Mouse (Mus musculus) gastrocnemius, adult 2 months (tissue): ENCODE results near the gene Bud31. TPM values are rescaled to one million over a fixed set of nuclear protein-coding genes. Genes with fewer than 3 reads are reported as not detected.
A peak's percentile ranks its signal among the peaks of the same experiment; 100 is the strongest.
"Not testable (repeated sequence)": the region's sequence is repeated elsewhere in the genome, so short reads cannot be mapped to it uniquely, and the experiment has no call there.

ENCODE experiments used
- DNase-seq: peaks from one replicate; pipeline ENCODE4 v3.0.0; 2022
- H3K27ac ChIP-seq: fragments of 200-600 bp; 2 replicates; pipeline ENCODE4 v1.8.1; 2022; ENCODE audit warnings: mild to moderate bottlenecking
- H3K4me3 ChIP-seq: fragments of 200-600 bp; 2 replicates; pipeline ENCODE4 v1.8.1; 2022; ENCODE audit warnings: mild to moderate bottlenecking, moderate library complexity
- CTCF ChIP-seq: fragments of 200-600 bp; IDR thresholded peaks from 2 replicates; pipeline ENCODE4 v1.8.1; 2022; ENCODE audit warnings: antibody characterized with exemption, mild to moderate bottlenecking, moderate library complexity
- intact Hi-C: fragments of 180-260 bp; cut with DNase I; formaldehyde crosslinking; loops from one replicate; pipeline ENCODE4 v1.15.1; 2025
- total RNA-seq, 2 experiments: library from RNA; stranded (reverse); gene quantifications; 2 replicates each; pipeline ENCODE4 v1.2.3; 2021

Bud31 gene
- total RNA-seq, 2 experiments from 2014 or later = 49.1 to 57.4 TPM

- H3K27ac ChIP-seq = peak overlapping the region; percentile 94
- peak overlapping the region; percentile 90 for H3K4me3 ChIP-seq
- peak; percentile 87 for DNase-seq
- TF ChIP-seq CTCF = no peak
- intact Hi-C loops = no loop called here
Observed at GRCm38 (mm10) chr5:145114606-145115473, 25.3 kb upstream of the Bud31 start.

- no peak for TF ChIP-seq CTCF
- Histone ChIP-seq H3K27ac (peak overlapping the region; percentile 94), H3K4me3 (peak overlapping the region; percentile 90)
- DNase-seq = no peak
- intact Hi-C loops = no loop called here
Observed at GRCm38 (mm10) chr5:145115736-145116135, 24.4 kb upstream of the Bud31 start.

DNA sequence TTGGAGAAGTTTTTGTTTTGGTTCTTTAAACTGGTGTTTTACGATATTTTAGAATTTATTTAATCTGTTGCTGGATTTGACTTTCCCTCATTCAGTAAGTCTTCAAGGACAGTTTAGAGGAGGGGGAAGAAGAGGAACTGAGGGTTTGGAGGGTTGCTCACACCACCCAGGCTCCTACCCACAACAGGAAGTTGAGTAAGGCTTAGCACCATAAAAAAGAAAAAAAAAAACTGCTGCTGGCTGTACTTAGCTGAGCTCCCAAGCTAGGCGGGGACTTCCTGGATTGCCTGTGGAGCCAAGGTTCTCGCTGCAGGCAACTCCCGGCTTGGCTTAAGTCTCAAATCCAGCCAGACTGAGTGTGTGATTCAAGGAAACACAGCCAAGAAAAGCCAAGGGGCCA, 23.8 kb upstream of the Bud31 start:
- peak overlapping the region; percentile 90 for H3K4me3 ChIP-seq
- DNase-seq = peak; percentile 73
- H3K27ac ChIP-seq = peak overlapping the region; percentile 94
- intact Hi-C loops = no loop called here
- no peak for TF ChIP-seq CTCF

DNA sequence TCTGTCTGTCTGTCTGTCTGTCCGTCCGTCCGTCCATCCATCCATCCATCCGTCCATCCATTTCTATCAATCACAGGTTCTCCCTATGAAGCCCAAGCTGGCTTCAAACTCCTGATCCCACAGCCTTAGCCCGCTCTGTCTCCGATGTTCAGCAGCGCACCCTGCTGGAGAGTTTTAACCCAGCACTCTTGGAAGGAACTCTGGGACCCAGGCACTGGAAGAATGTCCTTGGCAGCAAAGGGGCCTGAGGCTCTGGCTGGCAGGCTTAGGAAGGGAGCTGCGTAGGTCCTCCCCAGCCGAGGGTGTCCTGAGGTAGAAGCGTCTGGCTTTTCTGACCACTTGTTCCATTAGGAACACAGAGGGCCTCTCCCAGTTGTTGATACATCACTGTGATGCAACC, 23.2 kb upstream of the Bud31 start:
- TF ChIP-seq CTCF = peak; percentile 71
- peak overlapping the region; percentile 90 for H3K4me3 ChIP-seq
- intact Hi-C loops = no loop called here
- peak overlapping the region; percentile 94 for H3K27ac ChIP-seq
- peak; percentile 80 for DNase-seq

DNA sequence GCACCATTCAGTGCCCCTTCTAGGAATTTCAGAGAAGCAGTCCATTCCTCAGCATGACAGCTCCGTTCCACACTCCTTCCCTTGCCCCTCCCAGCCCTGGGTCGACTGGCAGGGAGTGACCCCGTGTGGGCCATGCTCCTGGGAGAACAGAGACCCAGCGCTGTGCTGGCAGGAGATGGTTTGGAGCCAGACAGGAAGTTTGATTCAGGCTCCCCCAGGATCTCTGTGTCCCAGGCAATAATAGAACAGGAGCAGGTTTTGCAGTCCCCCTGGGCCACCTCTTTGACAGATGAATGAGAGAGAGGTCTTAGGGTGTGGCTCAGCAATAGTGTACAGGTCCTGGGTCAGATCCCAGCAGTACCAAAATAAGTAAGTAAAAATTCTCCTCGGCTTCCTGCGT, 22.2 kb upstream of the Bud31 start:
- no peak for DNase-seq
- no peak for TF ChIP-seq CTCF
- Histone ChIP-seq H3K4me3 (no peak overlapping the region), H3K27ac (peak overlapping the region; percentile 94)
- intact Hi-C loops = no loop called here

- H3K27ac ChIP-seq = peak overlapping the region; percentile 94
- no peak for TF ChIP-seq CTCF
Observed at GRCm38 (mm10) chr5:145118461-145118860, 21.7 kb upstream of the Bud31 start.

DNA sequence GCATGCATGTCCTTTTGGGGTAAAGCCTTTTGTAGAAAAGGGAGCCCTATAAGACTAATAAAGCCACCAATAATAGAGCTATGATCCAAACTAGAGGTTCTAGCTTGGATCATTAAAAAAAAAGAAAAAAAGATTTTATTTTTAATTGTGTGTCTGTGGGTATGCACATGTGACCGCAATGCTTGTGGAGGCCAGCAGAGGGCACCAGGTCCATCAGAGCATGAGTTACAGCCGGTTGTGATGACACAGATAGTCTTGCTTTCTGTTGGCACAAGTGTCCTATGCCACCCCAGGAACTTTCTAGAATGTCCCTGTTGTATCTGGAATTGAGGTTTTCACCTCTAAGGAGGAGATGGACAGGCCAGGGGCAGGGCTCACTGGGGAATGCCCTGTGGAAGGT, 20.8 kb upstream of the Bud31 start:
- Histone ChIP-seq H3K4me3 (no peak overlapping the region), H3K27ac (no peak overlapping the region)
- no peak for DNase-seq
- TF ChIP-seq CTCF = peak; percentile 41
- intact Hi-C loops = no loop called here

More at GRCm38 (mm10) chr5:145118461-145118860, 21.7 kb upstream of the Bud31 start:
- DNase-seq = no peak
- H3K4me3 ChIP-seq = no peak overlapping the region
- intact Hi-C loops = no loop called here

- TF ChIP-seq CTCF = no peak
Observed at GRCm38 (mm10) chr5:145120921-145121320, 19.2 kb upstream of the Bud31 start.

GRCm38 (mm10) chr5:145123396-145123795, 16.8 kb upstream of the Bud31 start:
- Histone ChIP-seq H3K4me3 (no peak overlapping the region), H3K27ac (no peak overlapping the region)
- DNase-seq = no peak
- TF ChIP-seq CTCF = no peak
- intact Hi-C loops = no loop called here

More at GRCm38 (mm10) chr5:145120921-145121320, 19.2 kb upstream of the Bud31 start:
- no peak for DNase-seq
- H3K4me3 ChIP-seq = no peak overlapping the region; the same call in 1 of the 2 replicates
- intact Hi-C loops = no loop called here
- H3K27ac ChIP-seq = peak overlapping the region; percentile 4; the same call in 1 of the 2 replicates

GRCm38 (mm10) chr5:145126580-145126979, 13.6 kb upstream of the Bud31 start:
- intact Hi-C loops = no loop called here
- Histone ChIP-seq H3K27ac (no peak overlapping the region), H3K4me3 (no peak overlapping the region)
- no peak for TF ChIP-seq CTCF
- no peak for DNase-seq

- H3K27ac ChIP-seq = no peak overlapping the region
- no peak overlapping the region for H3K4me3 ChIP-seq
- TF ChIP-seq CTCF = no peak
- intact Hi-C loops = no loop called here
- DNase-seq = no peak
Observed at GRCm38 (mm10) chr5:145129124-145129523, 11.0 kb upstream of the Bud31 start.

DNA sequence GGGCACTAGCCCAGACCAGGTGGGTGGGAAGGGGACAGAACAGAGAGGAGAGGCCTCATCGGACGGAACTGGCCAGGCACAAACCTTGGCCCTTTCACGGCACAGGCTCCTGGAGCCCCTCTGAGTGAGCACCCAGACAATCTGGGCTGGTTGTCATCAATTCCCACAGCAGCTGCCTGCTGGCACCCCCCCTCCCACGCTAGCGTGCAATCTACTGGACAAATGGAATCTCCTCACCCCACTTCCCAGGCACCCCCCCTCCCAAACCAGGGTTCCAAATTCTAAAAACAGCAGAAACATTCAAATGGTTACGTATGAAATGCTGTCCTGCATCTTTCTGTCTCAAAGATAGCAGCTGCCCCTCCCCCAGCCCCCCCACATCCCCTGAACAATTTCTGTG, 10.4 kb upstream of the Bud31 start:
- intact Hi-C loops, H3K4me3 ChIP-seq, H3K27ac ChIP-seq, DNase-seq: not testable (repeated sequence)

GRCm38 (mm10) chr5:145130191-145130590, 10.0 kb upstream of the Bud31 start:
- TF ChIP-seq CTCF = no peak
- H3K4me3 ChIP-seq = no peak overlapping the region
- no peak overlapping the region for H3K27ac ChIP-seq
- no peak for DNase-seq
- intact Hi-C loops = no loop called here

GRCm38 (mm10) chr5:145130995-145131394, 9.2 kb upstream of the Bud31 start:
- no peak for TF ChIP-seq CTCF

More at GRCm38 (mm10) chr5:145130995-145131394, 9.2 kb upstream of the Bud31 start:
- intact Hi-C loops = no loop called here
- DNase-seq = no peak
- Histone ChIP-seq H3K27ac (no peak overlapping the region), H3K4me3 (no peak overlapping the region)
